Mouse (Mus musculus) CH12.LX (cell line): ENCODE measurements around the gene 1700067K01Rik.

Experiments used
- CHD2 ChIP-seq: IDR thresholded peaks from 2 replicates; pipeline ENCODE4 v1.6.1; 2011; ENCODE audit warnings: low read length, improper control_type of control experiment
- CTCF ChIP-seq, 2 experiments: IDR thresholded peaks in 1 of 2; conservative IDR thresholded peaks in 1 of 2; 2 replicates each; pipeline ENCODE4 v1.5.1; 2011 to 2012; ENCODE audit warnings: low read depth in 2 of 2, low read length in 2 of 2, improper control_type of control experiment in 1 of 2, inconsistent platforms in 1 of 2, mild to moderate bottlenecking in 1 of 2, moderate library complexity in 1 of 2
- GABPA ChIP-seq: IDR thresholded peaks from 2 replicates; pipeline ENCODE4 v1.6.1; 2012; ENCODE audit warnings: low read depth, low read length, improper control_type of control experiment, inconsistent platforms; ENCODE audit not compliant: insufficient replicate concordance
- KAT2A ChIP-seq: IDR thresholded peaks from 2 replicates; pipeline ENCODE4 v1.6.1; 2012; ENCODE audit warnings: low read length, improper control_type of control experiment, inconsistent platforms; ENCODE audit not compliant: insufficient replicate concordance
- NELFE ChIP-seq: IDR thresholded peaks from 2 replicates; pipeline ENCODE4 v1.6.1; 2011; ENCODE audit warnings: low read depth, low read length, improper control_type of control experiment
- PAX5 ChIP-seq: IDR thresholded peaks from 2 replicates; pipeline ENCODE4 v1.6.1; 2012; ENCODE audit warnings: low read length, inconsistent platforms, mixed read lengths
- POLR2A ChIP-seq: IDR thresholded peaks from 2 replicates; pipeline ENCODE4 v1.6.1; 2011; ENCODE audit warnings: low read depth, mild to moderate bottlenecking, improper control_type of control experiment, low read length
- SMC3 ChIP-seq: IDR thresholded peaks from 2 replicates; pipeline ENCODE4 v1.6.1; 2011; ENCODE audit warnings: low read depth, low read length, improper control_type of control experiment
- ZNF384 ChIP-seq: IDR thresholded peaks from 2 replicates; pipeline ENCODE4 v1.6.1; 2012; ENCODE audit warnings: low read depth, low read length, improper control_type of control experiment, inconsistent platforms

GRCm38 (mm10) chr8:83955106-83955957, 46.0 kb upstream of the 1700067K01Rik start, which contains the start of the genes Gm10644 and Asf1b:
- TF ChIP-seq PAX5 (no peak), CHD2 (peak; percentile 87), NELFE (peak; percentile 80), KAT2A (0 out of 2 replicates have a peak, but pooled peaks have one; percentile 45), SMC3 (peak; percentile 53), GABPA (no peak), ZNF384 (no peak), POLR2A (peak; percentile 82), CTCF (conservative IDR thresholded peaks at IDR 0.05 in 1 of 2, IDR thresholded peaks at IDR 0.05 in 1 of 2; ENCODE audit: low read depth in 2 of 2, low read length in 2 of 2) (peak; percentile 16 to 91; a peak in 2 of 4 replicates)
